9 mouse cellular contexts compared by ENCODE assay signal in the genomic region with DNA sequence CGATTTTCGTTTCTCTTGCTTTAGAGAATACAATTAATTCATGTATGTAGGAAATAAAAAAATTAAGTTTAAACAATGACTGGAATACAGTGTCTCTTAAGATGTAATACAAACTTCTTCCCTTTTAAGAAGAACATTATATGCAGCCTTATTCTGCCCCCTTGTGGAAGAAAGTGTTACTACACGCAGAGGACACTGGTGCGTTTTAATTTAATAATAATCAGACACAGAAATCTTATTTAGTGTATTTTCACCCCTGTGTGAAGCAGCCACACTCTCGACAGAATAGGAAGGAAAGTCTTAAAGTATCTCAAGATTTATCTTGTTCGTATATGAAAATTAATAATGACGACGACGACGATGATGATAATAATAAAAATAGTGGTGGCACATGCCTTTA. TPM values are rescaled to one million over a fixed set of nuclear protein-coding genes. Genes with fewer than 3 reads are reported as not detected.
DNase-seq lines count a peak whose midpoint lies in the region; ATAC-seq lines count a peak whose summit lies in the region.
"Had no signal": no experiment of that assay in that cellular context is flagged by ENCODE, and none has a peak within 500 bp of the region (broad histone marks: within the 10 kb centered on the region; RNA-seq: fewer than 3 reads in every experiment).

No protein-coding gene starts in this region.

- no peaks in the 10 kb centered on the region for H3K36me3 ChIP-seq in forebrain, embryonic 14.5 days (ENCODE audit: control insufficient read depth, insufficient read depth, low read length)
- no peaks in the 10 kb centered on the region for H3K36me3 ChIP-seq in forebrain, embryonic 11.5 days (ENCODE audit: control insufficient read depth, insufficient read depth, low read length)
- H3K36me3 ChIP-seq in midbrain, embryonic 14.5 days (ENCODE audit: control insufficient read depth, insufficient read depth, low read length) = no peaks in the 10 kb centered on the region
- no peaks in the 10 kb centered on the region for H3K36me3 ChIP-seq in midbrain, embryonic 13.5 days

- ATAC-seq in forebrain, embryonic 14.5 days = no peak
- ATAC-seq in forebrain, embryonic 11.5 days (replicated peaks; ENCODE audit: low FRiP score) = no peak
- no peak for ATAC-seq in midbrain, embryonic 14.5 days (ENCODE audit: low FRiP score, low TSS enrichment)
- ATAC-seq in midbrain, embryonic 13.5 days = no peak

- peak; percentile 89 for DNase-seq in forebrain, embryonic 14.5 days (ENCODE audit: low spot score)
- DNase-seq in forebrain, embryonic 11.5 days (ENCODE audit: low spot score) = no peak
- peak; percentile 93 for DNase-seq in midbrain, embryonic 14.5 days
- peak; percentile 46 for DNase-seq in brain, embryonic 18.5 days (ENCODE audit: low read depth, low spot score)
- peak; percentile 72 to 86 for DNase-seq in heart, postnatal 10 days
- peak; percentile 81 for DNase-seq in lung, postnatal 10 days
- peak; percentile 51 for DNase-seq in thymus, postnatal 25 days

- intact Hi-C loops in heart, postnatal 10 days (cut with DNase I) = loop anchor here (1.0 to 5.0 kb wide), 4 partner anchors 153 to 468 kb away; no protein-coding TSS in a partner anchor

- peaks cover 7% of the 10 kb centered on the region for H3K4me1 ChIP-seq in forebrain, embryonic 14.5 days (ENCODE audit: control insufficient read depth, insufficient read depth, low read length)
- H3K4me1 ChIP-seq in forebrain, embryonic 11.5 days (replicated peaks; ENCODE audit: control insufficient read depth, insufficient read depth, low read length) = peaks cover 3% of the 10 kb centered on the region; the same call in 1 of the 2 replicates
- peaks cover 15% of the 10 kb centered on the region for H3K4me1 ChIP-seq in midbrain, embryonic 14.5 days (ENCODE audit: control insufficient read depth, insufficient read depth, low read length)
- peaks cover 16% of the 10 kb centered on the region for H3K4me1 ChIP-seq in midbrain, embryonic 13.5 days (replicated peaks)

- no peak overlapping the region for H3K27ac ChIP-seq in forebrain, embryonic 14.5 days (ENCODE audit: low read depth, low read length)
- H3K27ac ChIP-seq in forebrain, embryonic 11.5 days (ENCODE audit: low read depth, low read length) = no peak overlapping the region
- H3K27ac ChIP-seq in midbrain, embryonic 14.5 days (replicated peaks; ENCODE audit: low read depth, low read length) = no peak overlapping the region
- no peak overlapping the region for H3K27ac ChIP-seq in midbrain, embryonic 13.5 days

- H3K27me3 ChIP-seq in forebrain, embryonic 14.5 days (replicated peaks; ENCODE audit: control insufficient read depth, insufficient read depth, low read length) = no peaks in the 10 kb centered on the region
- peaks cover 3% of the 10 kb centered on the region; the same call in 1 of the 2 replicates for H3K27me3 ChIP-seq in forebrain, embryonic 11.5 days (ENCODE audit: control insufficient read depth, insufficient read depth, low read length)
- no peaks in the 10 kb centered on the region for H3K27me3 ChIP-seq in midbrain, embryonic 14.5 days (ENCODE audit: control insufficient read depth, insufficient read depth, low read length)
- peaks cover 3% of the 10 kb centered on the region; the same call in 1 of the 2 replicates for H3K27me3 ChIP-seq in midbrain, embryonic 13.5 days

- H3K4me3 ChIP-seq in forebrain, embryonic 14.5 days (ENCODE audit: low read depth, low read length) = no peak overlapping the region
- no peak overlapping the region for H3K4me3 ChIP-seq in forebrain, embryonic 11.5 days (ENCODE audit: low read depth, low read length)
- H3K4me3 ChIP-seq in midbrain, embryonic 14.5 days (replicated peaks; ENCODE audit: low read depth, low read length) = no peak overlapping the region
- H3K4me3 ChIP-seq in midbrain, embryonic 13.5 days (replicated peaks) = no peak overlapping the region

- H3K9ac ChIP-seq in forebrain, embryonic 14.5 days (ENCODE audit: low read length) = no peak overlapping the region
- H3K9ac ChIP-seq in forebrain, embryonic 11.5 days (ENCODE audit: low read length) = no peak overlapping the region
- no peak overlapping the region for H3K9ac ChIP-seq in midbrain, embryonic 14.5 days (replicated peaks; ENCODE audit: low read length)
- no peak overlapping the region for H3K9ac ChIP-seq in midbrain, embryonic 13.5 days (replicated peaks)

- no peak overlapping the region for H3K4me2 ChIP-seq in forebrain, embryonic 14.5 days (ENCODE audit: low read length)
- no peak overlapping the region for H3K4me2 ChIP-seq in forebrain, embryonic 11.5 days (ENCODE audit: low read depth, low read length, severe bottlenecking)
- no peak overlapping the region for H3K4me2 ChIP-seq in midbrain, embryonic 14.5 days (ENCODE audit: low read length)
- no peak overlapping the region for H3K4me2 ChIP-seq in midbrain, embryonic 13.5 days (replicated peaks)

- 33% methylated on average over 10 of the region's 10 CpGs for WGBS in forebrain, embryonic 14.5 days
- 34% methylated on average over 10 of the region's 10 CpGs for WGBS in forebrain, embryonic 11.5 days
- WGBS in midbrain, embryonic 14.5 days = 31% methylated on average over 10 of the region's 10 CpGs
- 34% methylated on average over 10 of the region's 10 CpGs for whole genome bisulfite sequencing in midbrain, embryonic 13.5 days

- H3K9me3 ChIP-seq in forebrain, embryonic 14.5 days (replicated peaks; ENCODE audit: control insufficient read depth, low read length) = no peaks in the 10 kb centered on the region
- H3K9me3 ChIP-seq in forebrain, embryonic 11.5 days (ENCODE audit: control insufficient read depth, low read length) = no peaks in the 10 kb centered on the region
- H3K9me3 ChIP-seq in midbrain, embryonic 14.5 days (ENCODE audit: control insufficient read depth, low read length) = no peaks in the 10 kb centered on the region
- no peaks in the 10 kb centered on the region for H3K9me3 ChIP-seq in midbrain, embryonic 13.5 days

RNA-seq across cellular contexts. Expression of gene Slc22a16, which starts 45.1 kb away (rescaled TPM):
- not detected in 2 replicates for polyA plus RNA-seq in forebrain, embryonic 14.5 days (2014; fragmentation: Nextera tagmentation; extraction: Ambion mirVana)
- not detected in 2 replicates for polyA plus RNA-seq in forebrain, embryonic 11.5 days (2014; fragmentation: Nextera tagmentation; extraction: Ambion mirVana)
- not detected in 2 replicates for polyA plus RNA-seq in midbrain, embryonic 14.5 days (2014; fragmentation: Nextera tagmentation; extraction: Ambion mirVana)
- polyA plus RNA-seq in midbrain, embryonic 13.5 days (2015; fragmentation: Nextera tagmentation; extraction: Ambion mirVana) = not detected in 2 replicates
- total RNA-seq in heart, postnatal 10 days (2021) = not detected
- polyA plus RNA-seq: large intestine, adult 2 months had no signal
